Mouse (Mus musculus): ENCODE measurements at regions not wholly inside any gene's neighbourhood (a gene's known extent, or its start where the extent isn't known, plus 50 kb on each side); places are given as distances from the start of the nearest gene placed in this dataset.

- no peak for DNase-seq (ENCODE audit: low spot score)
These were observed 284.1 kb upstream of the Mctp2 start for GRCm38 (mm10) chr7:72590351-72591115.

DNA sequence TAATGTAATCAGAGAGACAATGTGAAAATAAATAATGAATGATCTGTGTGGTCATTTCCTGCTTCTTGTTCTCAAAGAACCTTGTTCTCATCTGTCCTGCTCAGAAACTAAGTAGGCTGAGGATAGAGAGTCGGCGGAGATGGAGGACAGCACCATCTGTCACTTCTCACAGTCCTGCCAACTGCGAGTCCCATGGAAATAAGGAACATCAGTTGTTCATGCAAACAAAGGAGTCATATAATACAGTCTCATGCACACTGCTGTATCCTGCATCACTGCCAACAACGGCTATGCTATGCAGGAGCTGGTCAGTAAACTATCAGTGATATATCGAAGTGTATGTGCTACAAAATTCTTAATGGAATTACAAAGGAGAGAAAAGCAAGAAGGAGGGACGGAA is 285.7 kb upstream of the Mctp2 start:
- no peak for DNase-seq (ENCODE audit: low spot score)

GRCm38 (mm10) chr7:72592649-72593048 is 286.2 kb upstream of the Mctp2 start:
- no peak for DNase-seq (ENCODE audit: low spot score)

GRCm38 (mm10) chr7:72593259-72593658 is 286.9 kb upstream of the Mctp2 start:
- no peak for DNase-seq (ENCODE audit: low spot score)

DNA sequence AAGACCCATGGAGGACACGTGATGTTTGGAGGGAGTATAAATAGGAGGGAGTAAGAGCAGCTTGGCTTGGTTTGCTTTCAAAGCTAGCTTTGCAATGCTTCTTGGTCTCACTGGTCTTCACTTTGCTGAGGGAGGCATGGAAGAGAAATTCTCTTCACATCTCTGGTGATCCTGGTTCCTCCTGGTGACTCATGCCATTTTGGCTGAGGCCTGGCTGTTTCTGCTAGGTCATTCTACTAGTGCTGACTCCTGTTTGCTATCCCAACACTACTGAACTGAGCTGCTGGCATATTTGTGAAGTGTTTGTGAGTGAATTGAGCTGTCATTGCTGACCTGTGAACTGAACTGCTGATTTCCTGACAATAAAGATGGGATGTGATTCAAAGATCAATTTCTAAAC is 288.3 kb upstream of the Mctp2 start:
- no peak for DNase-seq (ENCODE audit: low spot score)

DNA sequence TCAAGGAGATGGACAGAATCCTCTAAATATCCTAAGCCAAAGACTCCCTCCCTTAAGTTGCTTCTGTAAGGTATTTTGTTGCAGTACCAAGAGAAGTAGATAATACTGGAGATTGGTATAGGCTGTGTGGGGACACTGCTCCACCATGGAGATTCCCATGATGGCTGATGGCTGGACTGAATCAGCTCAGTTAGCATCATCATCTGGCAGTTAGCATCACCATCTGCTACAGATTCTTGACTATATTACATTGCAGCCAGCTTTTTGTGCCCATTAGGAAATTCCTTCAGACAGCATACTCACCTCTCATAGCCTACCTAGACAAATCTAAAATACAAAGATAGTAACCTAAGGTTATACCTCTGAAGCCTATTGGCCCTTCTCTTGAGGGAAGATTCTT is 290.6 kb upstream of the Mctp2 start:
- DNase-seq (ENCODE audit: low spot score), result no peak

DNA sequence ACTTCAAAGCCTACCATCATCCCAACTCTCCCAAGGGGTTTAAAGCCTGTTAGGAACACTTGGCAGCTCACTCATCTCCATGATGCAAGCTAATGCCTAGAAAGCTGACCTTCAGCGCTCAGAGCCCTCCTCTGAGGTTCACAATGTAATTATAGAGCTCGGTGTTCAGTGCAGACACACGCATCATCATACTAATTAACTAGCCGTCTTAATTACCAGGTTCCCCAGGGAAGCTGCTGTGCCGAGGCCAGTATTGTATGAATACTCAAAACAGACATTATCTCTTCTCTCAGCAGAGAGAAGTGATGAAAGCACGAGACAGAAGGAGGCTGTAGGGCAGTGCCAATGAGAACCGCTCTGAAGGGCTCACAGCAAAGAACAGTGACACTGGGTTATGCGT is 295.5 kb upstream of the Mctp2 start:
- DNase-seq (ENCODE audit: low spot score), result no peak

GRCm38 (mm10) chr7:72609791-72610190 is 303.4 kb upstream of the Mctp2 start:
- no peak for DNase-seq (ENCODE audit: low spot score)

DNA sequence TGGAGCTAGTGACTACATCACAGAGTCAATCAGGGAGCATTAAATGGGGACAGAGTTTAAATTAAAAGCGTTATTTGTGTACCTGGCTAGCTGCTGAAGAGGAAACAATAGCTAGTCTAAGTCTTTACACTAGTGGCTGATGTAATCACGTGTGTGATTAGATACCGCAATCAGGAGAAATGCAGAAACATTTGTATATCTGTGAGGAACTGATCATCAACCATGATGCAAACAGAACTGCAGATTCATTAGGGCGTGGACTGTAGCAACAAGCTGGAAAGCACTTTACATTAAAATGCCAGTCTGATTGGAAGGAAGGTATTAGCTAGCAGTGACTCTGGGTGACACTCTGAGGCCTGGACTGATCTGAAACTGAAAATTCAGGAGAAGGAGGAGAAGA is 308.8 kb upstream of the Mctp2 start:
- no peak for DNase-seq (ENCODE audit: low spot score)

DNA sequence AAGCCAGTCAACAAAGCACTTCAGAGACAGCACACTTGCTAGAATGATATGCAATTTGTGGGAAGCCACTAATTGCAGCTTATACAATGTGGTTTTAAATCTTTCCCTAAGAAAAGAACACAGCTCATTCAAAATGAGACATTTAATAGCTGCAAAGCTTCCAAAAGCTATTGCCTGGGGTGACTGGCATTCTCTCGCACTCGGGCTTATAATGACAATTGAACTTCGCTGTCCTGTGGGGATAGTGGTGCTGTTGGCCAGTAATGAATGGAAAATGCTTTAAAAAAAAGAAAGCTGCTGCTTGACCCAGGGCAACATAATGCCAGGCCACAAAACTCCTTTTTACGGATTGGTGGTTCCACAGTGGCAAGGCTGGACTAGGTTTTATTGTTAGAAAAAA is 321.0 kb upstream of the Mctp2 start:
- DNase-seq (ENCODE audit: low spot score), result no peak

DNA sequence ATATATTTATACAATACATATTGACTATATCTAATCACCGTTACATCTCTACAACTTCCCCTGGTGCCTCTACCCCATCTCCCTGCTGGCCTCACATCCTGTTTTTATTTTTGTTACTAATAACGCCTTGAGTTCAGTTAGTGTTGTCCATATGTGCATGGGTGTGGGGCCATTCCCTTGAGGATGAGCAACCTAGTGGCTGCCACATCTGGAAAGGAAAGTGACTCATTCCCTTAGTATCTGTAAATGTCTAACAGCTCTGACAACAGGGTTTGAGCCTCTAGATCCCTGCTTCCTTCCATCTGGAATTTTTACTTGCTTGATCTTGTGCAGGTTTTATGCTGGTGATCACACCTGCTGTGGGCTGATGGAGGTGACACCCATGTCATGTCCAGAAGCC is 333.2 kb upstream of the Mctp2 start:
- DNase-seq (ENCODE audit: low spot score), result no peak

GRCm38 (mm10) chr7:72675018-72675417 is 368.6 kb upstream of the Mctp2 start:
- DNase-seq (ENCODE audit: low spot score), result no peak

DNA sequence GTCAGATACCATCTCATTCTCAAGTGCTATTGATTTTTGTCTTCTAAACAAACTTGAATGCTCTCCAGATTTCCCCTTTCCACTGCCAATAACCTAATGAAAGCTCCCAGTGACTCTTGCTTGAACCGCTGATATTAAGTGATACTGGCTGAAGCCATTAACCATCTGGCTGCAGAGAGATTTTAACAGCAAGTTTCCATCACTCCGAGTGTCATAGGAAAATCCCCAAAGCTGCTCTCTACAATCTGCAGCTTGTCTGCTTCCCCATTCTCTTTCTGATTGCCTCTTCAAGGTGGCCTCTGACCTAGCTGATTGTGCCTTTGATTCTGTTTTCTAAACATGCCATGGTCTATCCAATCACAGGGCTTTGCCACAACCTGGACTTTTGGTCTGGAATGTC is 379.4 kb upstream of the Mctp2 start:
- DNase-seq (ENCODE audit: low spot score), result peak; percentile 1

DNA sequence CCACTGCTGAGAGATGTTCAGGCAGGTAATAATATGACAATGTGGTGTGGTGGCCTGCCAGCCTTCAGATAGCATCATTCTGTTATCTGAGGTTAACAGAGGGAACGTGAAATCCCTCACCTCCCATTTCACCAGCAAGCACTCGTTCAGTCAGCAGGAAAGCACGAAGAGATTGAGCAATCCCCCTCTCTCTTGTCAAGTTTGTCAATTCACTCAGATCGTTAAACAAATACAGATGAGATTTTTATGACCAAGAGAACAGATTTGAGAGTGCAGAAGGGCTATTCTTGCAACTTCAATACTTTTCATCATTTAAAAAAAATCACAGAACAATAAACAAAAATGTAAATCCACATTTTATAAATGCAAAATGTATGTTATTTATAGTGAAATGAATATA is 380.9 kb upstream of the Mctp2 start:
- no peak for DNase-seq (ENCODE audit: low spot score)

DNA sequence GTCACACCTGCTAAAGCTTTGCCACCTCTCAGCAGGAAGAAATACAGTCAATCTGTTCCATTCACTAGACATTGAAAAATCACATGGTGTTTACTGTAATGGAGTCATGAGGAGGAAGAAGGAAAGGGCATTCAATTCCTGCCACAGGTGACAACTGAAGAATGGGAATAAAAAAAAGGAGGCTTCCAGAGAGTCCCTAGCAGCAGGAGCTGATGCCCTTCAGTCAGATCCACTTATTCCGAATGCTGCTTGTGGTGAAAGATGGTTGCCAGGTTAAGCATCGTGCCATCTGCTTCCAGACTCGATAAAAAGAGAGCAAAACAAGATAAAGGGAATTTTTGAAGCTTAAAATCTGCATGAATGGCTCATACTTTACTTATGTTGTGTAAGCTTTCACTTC is 385.0 kb upstream of the Mctp2 start:
- no peak for DNase-seq (ENCODE audit: low spot score)

DNA sequence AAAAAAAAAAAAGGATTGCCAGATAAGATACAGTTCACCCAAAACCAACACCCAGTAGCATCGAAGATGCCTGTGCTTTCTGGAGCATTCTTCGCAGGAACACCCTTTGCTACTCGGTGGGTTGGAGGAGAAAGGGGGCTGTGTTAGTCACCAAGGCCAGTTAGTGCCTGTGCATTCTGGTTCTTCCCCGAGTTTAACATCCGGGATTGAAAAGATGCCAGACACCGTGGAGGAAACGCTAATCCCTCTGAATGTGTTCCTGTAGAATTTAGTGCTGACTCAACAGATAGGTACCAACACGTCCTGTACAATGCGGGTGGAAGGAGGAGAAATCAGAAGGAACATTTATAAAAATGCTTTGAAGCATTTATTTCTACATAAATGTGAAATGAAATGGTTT is 385.5 kb upstream of the Mctp2 start:
- no peak for DNase-seq (ENCODE audit: low spot score)

- DNase-seq (ENCODE audit: low spot score), result no peak
These were observed 390.3 kb upstream of the Mctp2 start for GRCm38 (mm10) chr7:72696736-72697135.

- no peak for DNase-seq (ENCODE audit: low spot score)
These were observed 397.4 kb upstream of the Mctp2 start for GRCm38 (mm10) chr7:72703652-72704341.

GRCm38 (mm10) chr7:72711193-72712131 is 405.1 kb upstream of the Mctp2 start:
- DNase-seq (ENCODE audit: low spot score), result peak; percentile 20

DNA sequence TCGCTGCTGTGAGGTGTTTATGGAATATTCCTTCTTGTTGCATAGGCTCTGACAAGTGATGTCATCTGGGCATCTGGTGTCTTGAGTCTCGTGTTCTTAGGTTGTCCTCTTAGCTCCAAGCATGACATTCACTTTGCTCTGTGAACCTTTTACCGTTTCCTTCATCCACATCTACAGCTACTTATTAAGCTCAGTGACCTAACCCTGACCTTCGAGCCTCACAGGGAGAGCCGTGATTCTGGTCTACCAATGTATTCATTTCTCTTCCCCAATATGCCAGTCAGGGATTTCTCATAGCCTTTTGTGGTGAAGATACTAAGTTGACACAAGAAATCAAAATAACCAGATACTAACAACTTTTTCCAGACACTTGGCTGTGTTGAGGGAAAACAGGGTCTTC is 409.0 kb upstream of the Mctp2 start:
- no peak for DNase-seq (ENCODE audit: low spot score)

- no peak for DNase-seq (ENCODE audit: low spot score)
These were observed 409.6 kb upstream of the Mctp2 start for GRCm38 (mm10) chr7:72716051-72716450.

DNA sequence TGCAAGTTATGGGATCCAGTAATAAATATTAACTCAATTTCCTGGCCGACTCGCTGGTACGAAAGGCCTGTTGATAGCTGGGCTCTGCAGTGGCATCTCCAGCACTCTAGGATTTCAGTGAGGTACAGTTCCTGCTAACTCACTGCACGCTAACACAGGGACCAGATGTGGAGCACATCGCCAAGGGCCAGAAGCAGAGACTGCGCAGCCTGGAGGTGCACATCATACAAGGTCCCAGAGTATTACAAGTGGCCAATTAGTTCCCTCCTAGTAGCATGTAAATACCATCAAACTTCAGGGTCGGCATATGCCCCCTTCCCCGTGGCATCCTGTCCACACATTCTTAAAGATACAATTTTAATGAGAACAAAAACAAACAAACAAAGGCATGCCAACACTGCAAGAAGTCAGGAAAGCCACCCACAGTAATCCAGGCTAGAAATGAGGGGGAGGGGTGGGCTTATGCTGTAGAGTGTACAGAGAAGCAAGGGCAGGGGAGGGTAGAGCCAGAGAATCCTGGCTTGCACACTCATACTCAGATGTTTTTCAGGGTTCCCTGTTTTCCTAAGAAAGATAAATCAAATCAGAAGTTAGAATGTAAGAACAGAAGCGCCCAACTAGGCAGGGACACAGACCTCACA is 419.9 kb upstream of the Mctp2 start:
- no peak for DNase-seq (ENCODE audit: low spot score)

Data from yolk sac, embryonic 10.5 days (tissue).